Mouse (Mus musculus) NIH3T3 (cell line): ENCODE data around the gene Sgcd.

Experiments used
- DNase-seq: peaks from one replicate; pipeline ENCODE4 v3.0.0-alpha.2; 2012; ENCODE audit warnings: low read depth

Gene Sgcd

GRCm38 (mm10) chr11:47015683-47016082 is 973.1 kb downstream of the Sgcd start:
- no peak for DNase-seq

DNA sequence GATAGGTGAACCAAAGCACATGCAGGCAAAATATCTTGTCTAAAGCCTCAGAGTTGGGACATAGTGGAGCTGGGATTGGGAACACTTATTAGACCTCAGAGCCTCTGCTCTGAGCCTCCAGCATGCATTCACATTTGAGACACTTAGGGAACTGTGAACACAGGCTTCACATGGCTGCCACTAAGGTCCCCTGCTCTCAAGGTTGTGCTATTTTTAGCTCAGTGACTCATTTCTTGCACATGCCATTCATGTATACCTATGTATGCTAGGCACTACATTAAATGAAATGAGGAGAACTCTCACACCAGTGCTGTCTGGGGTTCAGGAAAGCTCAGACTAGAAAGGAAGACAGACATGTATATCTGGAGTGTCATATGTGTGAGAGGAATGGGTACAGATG is 974.5 kb downstream of the Sgcd start:
- no peak for DNase-seq

DNA sequence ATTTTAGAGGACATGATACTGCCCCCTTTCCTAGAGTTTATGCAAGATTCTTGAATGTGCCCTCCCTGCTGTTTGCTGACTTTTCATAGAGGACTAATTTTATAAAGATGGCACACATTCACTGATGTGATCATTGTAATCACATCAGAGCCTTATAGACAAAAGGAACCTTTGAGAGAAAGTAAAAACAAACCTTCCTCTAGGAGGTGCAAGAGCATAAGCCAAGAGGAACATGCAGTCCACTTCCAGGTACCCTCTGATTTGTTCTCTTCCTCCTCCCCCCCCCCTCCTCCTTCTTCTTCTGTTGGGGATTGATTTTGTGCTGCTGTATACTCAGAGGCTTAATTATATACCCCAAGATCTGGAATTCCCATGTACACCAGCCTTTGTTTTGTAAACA is 978.6 kb downstream of the Sgcd start:
- DNase-seq, result no peak

DNA sequence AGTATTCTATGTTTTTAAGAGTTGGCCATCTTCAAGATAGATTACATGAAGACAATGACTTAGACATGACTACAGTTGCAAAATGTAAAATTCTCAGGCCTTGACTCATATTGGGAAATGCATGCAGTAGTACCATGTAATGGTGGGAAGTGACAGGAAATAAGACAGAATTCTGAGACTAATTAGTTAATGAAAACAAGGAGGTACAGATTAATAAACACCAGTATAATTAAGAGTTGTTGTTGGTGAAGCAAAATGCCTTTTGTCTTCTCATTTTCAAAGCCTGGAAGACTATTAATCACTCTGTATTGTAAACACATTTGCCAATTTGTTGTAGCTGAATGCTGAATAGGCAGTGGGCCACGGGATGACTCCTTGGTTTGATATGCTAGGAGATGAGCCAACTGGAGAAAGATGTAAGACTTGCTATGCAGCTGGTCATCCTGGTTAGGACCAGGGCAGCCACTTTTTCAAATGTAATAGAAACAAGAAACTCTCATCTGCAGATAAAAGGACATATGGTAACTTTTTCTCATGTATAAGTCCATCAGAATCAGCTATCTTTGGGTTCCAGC is 983.4 kb downstream of the Sgcd start:
- DNase-seq, result peak; percentile 68

GRCm38 (mm10) chr11:46939311-46939710 is 1049.5 kb downstream of the Sgcd start:
- DNase-seq, result no peak

GRCm38 (mm10) chr11:46924946-46925345 is 1063.8 kb downstream of the Sgcd start:
- DNase-seq, result no peak

- peak; percentile 38 for DNase-seq
Measured at GRCm38 (mm10) chr11:46920244-46920643, 1068.5 kb downstream of the Sgcd start.

- no peak for DNase-seq
Measured at GRCm38 (mm10) chr11:46912656-46913237, 1076.0 kb downstream of the Sgcd start.

DNA sequence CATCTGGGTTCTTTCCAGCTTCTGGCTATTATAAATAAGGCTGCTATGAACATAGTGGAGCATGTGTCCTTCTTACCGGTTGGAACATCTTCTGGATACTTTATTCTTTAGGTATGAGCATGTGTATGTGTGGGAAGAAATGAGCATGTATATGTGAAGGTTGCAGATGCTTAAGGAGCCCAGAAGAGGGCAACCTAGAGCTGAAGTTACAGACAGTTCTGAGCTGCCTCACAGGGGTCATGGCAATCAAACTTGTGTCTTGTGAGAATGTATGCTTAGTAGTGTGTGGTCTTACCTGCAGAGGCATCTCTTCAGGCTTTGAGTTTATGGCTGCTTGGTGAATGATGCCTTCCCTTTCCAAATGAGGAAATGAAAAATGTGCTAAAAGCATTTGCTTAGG is 1084.5 kb downstream of the Sgcd start:
- peak; percentile 11 for DNase-seq

DNA sequence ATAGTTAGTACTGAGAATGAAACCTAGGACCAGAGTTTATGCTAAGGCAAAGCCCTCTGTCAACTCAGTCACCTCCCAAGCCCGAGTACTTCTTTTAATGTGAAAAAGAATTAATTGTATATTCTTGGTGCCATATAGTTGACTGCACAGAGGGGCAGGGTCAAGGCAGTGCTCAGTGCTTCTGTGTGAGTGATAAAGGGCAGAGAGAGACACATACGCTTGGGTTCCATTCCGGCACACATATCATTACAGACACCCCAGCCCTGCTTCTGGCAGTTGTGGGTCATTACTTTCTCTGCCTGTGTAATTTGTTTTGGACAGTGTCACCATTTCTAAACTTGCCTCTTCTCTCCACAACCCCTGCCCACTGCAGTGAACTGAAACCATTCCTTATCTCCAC is 1099.7 kb downstream of the Sgcd start:
- no peak for DNase-seq

DNA sequence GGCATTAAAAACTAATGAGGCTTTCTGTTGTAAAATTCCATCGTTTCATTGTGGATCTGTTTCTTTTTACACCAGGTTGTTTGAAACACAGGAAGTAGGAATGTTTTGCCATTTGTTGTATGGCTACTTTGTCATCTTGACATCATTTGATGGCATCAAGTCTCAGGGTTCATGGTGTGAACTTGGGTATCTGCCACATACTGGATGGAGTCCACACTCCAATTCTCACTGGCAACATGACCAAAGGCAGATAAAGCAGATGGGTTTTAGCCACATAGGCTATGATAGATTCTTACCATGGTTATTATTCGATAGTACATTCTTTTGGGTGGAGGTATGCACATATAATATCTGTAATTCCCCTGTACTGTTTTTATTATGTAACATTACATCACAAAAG is 1106.3 kb downstream of the Sgcd start:
- DNase-seq, result no peak

- no peak for DNase-seq
Measured at GRCm38 (mm10) chr11:46875774-46876173, 1113.0 kb downstream of the Sgcd start.

DNA sequence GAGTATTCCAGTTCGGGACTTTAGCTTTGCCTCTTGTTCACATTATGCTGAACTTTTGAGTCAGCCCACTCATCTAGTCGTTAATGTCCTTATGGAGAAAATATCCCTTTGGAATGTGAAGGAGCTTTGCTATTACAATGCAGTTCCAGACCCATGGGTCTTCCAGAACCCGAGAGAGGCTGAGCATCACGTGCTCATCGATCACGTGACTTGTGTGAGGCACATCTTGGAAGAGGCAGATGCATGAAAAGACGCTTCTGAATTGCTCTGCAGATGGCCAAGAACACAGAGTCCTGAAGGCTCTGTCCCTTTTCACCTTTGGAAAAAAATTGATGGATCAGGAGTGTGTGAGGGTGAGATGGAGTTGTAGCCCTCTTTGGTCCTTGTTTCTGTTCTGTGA is 1120.2 kb downstream of the Sgcd start:
- DNase-seq, result no peak

DNA sequence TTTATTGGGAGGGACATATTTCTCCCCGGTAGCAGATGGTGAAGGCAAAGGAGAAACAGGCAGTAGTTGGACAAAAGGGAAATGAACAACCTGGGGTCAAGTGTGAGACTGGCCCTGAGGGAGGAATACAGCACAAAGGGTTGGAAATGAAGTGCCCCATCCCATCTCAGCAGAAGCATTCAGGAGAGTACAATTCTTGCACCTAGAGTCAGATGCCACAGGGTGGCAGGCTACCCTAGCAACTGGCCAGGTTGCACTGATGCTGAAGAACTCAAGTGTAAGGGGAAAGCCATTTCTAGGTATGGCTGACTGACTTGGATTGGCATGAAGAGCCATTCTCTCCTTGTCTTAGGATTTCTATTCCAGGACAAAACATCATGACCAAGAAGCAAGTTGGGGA is 1124.0 kb downstream of the Sgcd start:
- DNase-seq, result peak; percentile 61

- DNase-seq, result peak; percentile 40
Measured at GRCm38 (mm10) chr11:46848221-46848971, 1140.4 kb downstream of the Sgcd start.

DNA sequence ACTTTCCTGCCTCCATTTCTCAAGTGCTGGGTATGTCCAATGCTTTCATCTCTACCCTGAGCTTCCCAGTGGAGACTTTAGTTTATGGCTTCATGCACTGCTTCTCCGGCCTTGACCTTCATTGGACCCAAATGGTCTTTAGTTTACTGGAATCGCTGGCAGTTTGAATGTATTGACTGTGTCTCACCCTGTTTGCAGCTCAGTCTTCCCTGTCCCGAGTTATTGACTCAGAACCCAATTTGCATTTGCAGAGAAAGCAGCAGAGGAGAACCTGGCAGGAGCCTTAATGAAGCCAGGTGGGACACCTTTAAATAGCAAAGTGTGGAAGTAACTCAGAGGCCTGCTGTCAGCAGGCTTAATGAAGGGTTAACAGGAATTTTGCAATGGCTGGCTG is 1140.9 kb downstream of the Sgcd start:
- DNase-seq, result no peak

DNA sequence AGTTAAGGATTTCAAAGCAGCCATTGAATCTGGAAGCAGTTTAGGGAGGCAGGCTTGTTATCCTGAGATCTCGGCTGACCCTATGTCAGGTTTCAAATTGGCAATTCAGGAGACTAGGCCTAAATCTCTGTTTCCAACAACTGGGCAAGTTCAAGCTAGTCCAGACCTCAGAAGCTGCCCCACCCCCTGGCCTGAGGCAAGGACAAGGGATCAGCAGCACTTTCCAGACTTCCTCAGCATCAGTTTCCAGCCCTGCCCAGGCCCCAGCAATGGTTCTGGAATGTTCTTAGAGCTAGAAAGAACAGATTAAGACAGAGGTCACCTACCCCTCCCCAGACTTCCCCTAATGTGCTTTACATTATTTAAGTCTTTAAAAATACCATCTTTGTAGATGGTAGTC is 1142.1 kb downstream of the Sgcd start:
- no peak for DNase-seq
